Mouse (Mus musculus): ENCODE measurements around the gene Gas6. TPM values are rescaled to one million over a fixed set of nuclear protein-coding genes. Genes with fewer than 3 reads are reported as not detected.

Gene Gas6
- polyA plus RNA-seq, 1 experiment, result not detected

GRCm38 (mm10) chr8:13516011-13516442 lies 21.7 kb upstream of the Gas6 start:
- no peak for TF ChIP-seq GATA1 (IDR thresholded peaks at IDR 0.05; ENCODE audit: low read length)

GRCm38 (mm10) chr8:13513556-13514370 lies 19.5 kb upstream of the Gas6 start:
- no peak for TF ChIP-seq GATA1 (IDR thresholded peaks at IDR 0.05; ENCODE audit: low read length)

- no peak for TF ChIP-seq GATA1 (IDR thresholded peaks at IDR 0.05; ENCODE audit: low read length)
These were observed 18.4 kb upstream of the Gas6 start for GRCm38 (mm10) chr8:13512677-13513076.

GRCm38 (mm10) chr8:13512016-13512415 lies 17.7 kb upstream of the Gas6 start:
- TF ChIP-seq GATA1 (IDR thresholded peaks at IDR 0.05; ENCODE audit: low read length), result no peak

- no peak for TF ChIP-seq GATA1 (IDR thresholded peaks at IDR 0.05; ENCODE audit: low read length)
These were observed 13.1 kb upstream of the Gas6 start for GRCm38 (mm10) chr8:13507284-13507937.

GRCm38 (mm10) chr8:13506849-13507248 lies 12.6 kb upstream of the Gas6 start:
- no peak for TF ChIP-seq GATA1 (IDR thresholded peaks at IDR 0.05; ENCODE audit: low read length)

GRCm38 (mm10) chr8:13504894-13505674 lies 10.8 kb upstream of the Gas6 start:
- no peak for TF ChIP-seq GATA1 (IDR thresholded peaks at IDR 0.05; ENCODE audit: low read length)

- TF ChIP-seq GATA1 (IDR thresholded peaks at IDR 0.05; ENCODE audit: low read length), result no peak
These were observed 9.8 kb upstream of the Gas6 start for GRCm38 (mm10) chr8:13503936-13504606.

GRCm38 (mm10) chr8:13501221-13501620 lies 6.9 kb upstream of the Gas6 start:
- TF ChIP-seq GATA1 (IDR thresholded peaks at IDR 0.05; ENCODE audit: low read length), result no peak

- TF ChIP-seq GATA1 (IDR thresholded peaks at IDR 0.05; ENCODE audit: low read length), result no peak
These were observed 1.3 kb downstream of the Gas6 start for GRCm38 (mm10) chr8:13493011-13493410.

- TF ChIP-seq GATA1 (IDR thresholded peaks at IDR 0.05; ENCODE audit: low read length), result no peak
These were observed 1.9 kb downstream of the Gas6 start for GRCm38 (mm10) chr8:13492198-13492995.

GRCm38 (mm10) chr8:13491491-13492010 lies 2.7 kb downstream of the Gas6 start:
- TF ChIP-seq GATA1 (IDR thresholded peaks at IDR 0.05; ENCODE audit: low read length), result no peak

GRCm38 (mm10) chr8:13489986-13490910 lies 4.0 kb downstream of the Gas6 start:
- no peak for TF ChIP-seq GATA1 (IDR thresholded peaks at IDR 0.05; ENCODE audit: low read length)
